Mouse (Mus musculus) kidney, postnatal 4 days (tissue): ENCODE results near the gene Ramp3.

Experiments used
- DNase-seq, 2 experiments: peaks; one replicate each; pipeline ENCODE4 v3.0.0; 2021; ENCODE audit warnings: mixed read lengths in 2 of 2

Ramp3 gene

GRCm38 (mm10) chr11:6670826-6671225, 12.5 kb downstream of the Ramp3 start:
- no peak for DNase-seq

GRCm38 (mm10) chr11:6674701-6675100, 16.4 kb downstream of the Ramp3 start:
- no peak for DNase-seq

GRCm38 (mm10) chr11:6675402-6675801, 17.1 kb downstream of the Ramp3 start:
- peak in 1 of 2 experiments; percentile 54 for DNase-seq

GRCm38 (mm10) chr11:6676641-6677040, 18.3 kb downstream of the Ramp3 start:
- DNase-seq = no peak

GRCm38 (mm10) chr11:6677530-6677929, 19.2 kb downstream of the Ramp3 start:
- peak; percentile 68 to 77 for DNase-seq

GRCm38 (mm10) chr11:6679694-6680396, 21.5 kb downstream of the Ramp3 start:
- DNase-seq = peak; percentile 53 to 65

GRCm38 (mm10) chr11:6680397-6680818, 22.1 kb downstream of the Ramp3 start:
- peak; percentile 83 to 89 for DNase-seq

- no peak for DNase-seq
Observed at GRCm38 (mm10) chr11:6684741-6685140, 26.4 kb downstream of the Ramp3 start.

- no peak for DNase-seq
Observed at GRCm38 (mm10) chr11:6688888-6689287, 30.6 kb downstream of the Ramp3 start.

GRCm38 (mm10) chr11:6692341-6692740, 34.0 kb downstream of the Ramp3 start:
- DNase-seq = no peak

- no peak for DNase-seq
Observed at GRCm38 (mm10) chr11:6694114-6694513, 35.8 kb downstream of the Ramp3 start.

GRCm38 (mm10) chr11:6695176-6695575, 36.9 kb downstream of the Ramp3 start:
- peak; percentile 70 to 80 for DNase-seq

GRCm38 (mm10) chr11:6696551-6696950, 38.2 kb downstream of the Ramp3 start:
- no peak for DNase-seq

- DNase-seq = no peak
Observed at GRCm38 (mm10) chr11:6697751-6698150, 39.4 kb downstream of the Ramp3 start.

GRCm38 (mm10) chr11:6698281-6698680, 40.0 kb downstream of the Ramp3 start:
- no peak for DNase-seq

- DNase-seq = peak in 1 of 2 experiments; percentile 13
Observed at GRCm38 (mm10) chr11:6702258-6702657, 43.9 kb downstream of the Ramp3 start.

- no peak for DNase-seq
Observed at GRCm38 (mm10) chr11:6704851-6705250, 46.5 kb downstream of the Ramp3 start.

- no peak for DNase-seq
Observed at GRCm38 (mm10) chr11:6705516-6705915, 47.2 kb downstream of the Ramp3 start.

- no peak for DNase-seq
Observed at GRCm38 (mm10) chr11:6706796-6707195, 48.5 kb downstream of the Ramp3 start.

GRCm38 (mm10) chr11:6708437-6708836, 50.1 kb downstream of the Ramp3 start:
- DNase-seq = no peak

- DNase-seq = no peak
Observed at GRCm38 (mm10) chr11:6710409-6710808, 52.1 kb downstream of the Ramp3 start.

- DNase-seq = no peak
Observed at GRCm38 (mm10) chr11:6720746-6721145, 62.4 kb downstream of the Ramp3 start.

GRCm38 (mm10) chr11:6726921-6727320, 68.6 kb downstream of the Ramp3 start:
- DNase-seq = no peak
